Mouse (Mus musculus): ENCODE results near the gene Akap6. TPM values are rescaled to one million over a fixed set of nuclear protein-coding genes. Genes with fewer than 3 reads are reported as not detected.

Gene Akap6
- polyA plus RNA-seq, 1 experiment from 2014 or later, result 23.6 TPM

DNA sequence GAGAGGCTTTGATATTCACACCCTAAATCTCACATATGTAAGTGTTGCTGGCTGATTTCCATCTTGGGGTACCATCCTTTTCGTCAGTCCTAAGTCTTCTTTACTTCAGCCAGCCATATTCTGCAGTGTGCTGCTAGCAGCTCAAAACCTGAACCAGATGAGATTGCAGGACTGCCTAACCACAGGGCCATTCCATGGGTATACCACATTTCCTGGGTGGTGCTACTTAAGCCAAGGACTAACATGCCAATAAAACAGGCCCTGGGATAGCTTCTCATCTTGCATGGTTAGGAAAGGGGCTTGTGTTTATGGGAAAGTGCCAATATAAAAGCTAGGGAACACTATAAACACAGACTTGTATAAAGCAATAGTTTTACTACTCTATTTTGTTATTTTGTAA, 7.6 kb upstream of the Akap6 start:
- WGBS, result 94% methylated on average over 1 of the region's 1 CpGs
- Histone ChIP-seq H3K36me3 (ENCODE audit: control insufficient read depth, insufficient read depth, low read length) (no peaks in the 10 kb centered on the region), H3K9ac (ENCODE audit: low read depth, low read length) (no peak overlapping the region), H3K9me3 (replicated peaks; ENCODE audit: control insufficient read depth, low read length, poor library complexity, severe bottlenecking) (no peaks in the 10 kb centered on the region), H3K27me3 (ENCODE audit: control insufficient read depth, insufficient read depth, low read depth, low read length) (no peaks in the 10 kb centered on the region), H3K27ac (ENCODE audit: low read length) (no peak overlapping the region), H3K4me2 (ENCODE audit: low read length) (no peak overlapping the region), H3K4me1 (ENCODE audit: control insufficient read depth, insufficient read depth, low read length) (no peaks in the 10 kb centered on the region), H3K4me3 (ENCODE audit: low read depth, low read length) (no peak overlapping the region)
- ATAC-seq, result no peak

DNA sequence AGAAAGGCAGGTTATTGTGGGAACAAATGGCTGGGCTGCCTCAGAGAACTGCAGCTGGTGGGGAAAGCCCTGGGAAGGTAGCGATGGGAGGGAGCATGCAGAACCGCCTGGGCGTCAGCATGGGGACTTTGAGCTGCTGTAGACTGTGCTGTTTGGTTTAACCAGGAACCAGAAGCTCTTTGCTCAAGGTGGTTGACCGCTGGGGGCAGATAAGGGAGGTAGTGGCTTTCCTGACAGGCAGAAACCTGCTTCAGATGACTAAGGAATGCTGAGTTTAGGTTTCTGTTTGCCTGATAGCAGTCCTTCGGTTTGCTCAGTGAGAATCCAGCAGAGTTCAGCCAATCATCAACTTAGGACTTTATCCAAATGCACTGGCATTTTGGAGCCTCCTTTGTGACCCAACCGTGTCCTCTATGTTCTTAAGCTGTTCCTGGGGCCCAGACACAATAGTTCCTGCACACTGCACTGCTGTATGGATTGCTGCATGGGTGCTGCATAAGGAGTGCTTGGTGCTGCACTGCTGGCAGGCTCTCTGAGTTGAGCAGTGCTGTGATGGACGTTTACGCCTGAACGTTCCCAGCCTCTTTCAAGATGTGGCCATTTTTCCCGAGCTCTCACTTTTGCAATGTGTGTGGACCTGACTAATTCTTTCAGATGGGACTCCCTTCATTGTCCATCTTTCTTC, 6.8 kb upstream of the Akap6 start:
- Histone ChIP-seq H3K36me3 (ENCODE audit: control insufficient read depth, insufficient read depth, low read length) (no peaks in the 10 kb centered on the region), H3K4me3 (ENCODE audit: low read depth, low read length) (no peak overlapping the region), H3K4me2 (ENCODE audit: low read length) (no peak overlapping the region), H3K4me1 (ENCODE audit: control insufficient read depth, insufficient read depth, low read length) (peaks cover 2% of the 10 kb centered on the region), H3K27ac (ENCODE audit: low read length) (no peak overlapping the region), H3K27me3 (ENCODE audit: control insufficient read depth, insufficient read depth, low read depth, low read length) (no peaks in the 10 kb centered on the region), H3K9ac (ENCODE audit: low read depth, low read length) (no peak overlapping the region), H3K9me3 (replicated peaks; ENCODE audit: control insufficient read depth, low read length, poor library complexity, severe bottlenecking) (no peaks in the 10 kb centered on the region)
- ATAC-seq, result no peak
- 58% methylated on average over 10 of the region's 10 CpGs for WGBS

DNA sequence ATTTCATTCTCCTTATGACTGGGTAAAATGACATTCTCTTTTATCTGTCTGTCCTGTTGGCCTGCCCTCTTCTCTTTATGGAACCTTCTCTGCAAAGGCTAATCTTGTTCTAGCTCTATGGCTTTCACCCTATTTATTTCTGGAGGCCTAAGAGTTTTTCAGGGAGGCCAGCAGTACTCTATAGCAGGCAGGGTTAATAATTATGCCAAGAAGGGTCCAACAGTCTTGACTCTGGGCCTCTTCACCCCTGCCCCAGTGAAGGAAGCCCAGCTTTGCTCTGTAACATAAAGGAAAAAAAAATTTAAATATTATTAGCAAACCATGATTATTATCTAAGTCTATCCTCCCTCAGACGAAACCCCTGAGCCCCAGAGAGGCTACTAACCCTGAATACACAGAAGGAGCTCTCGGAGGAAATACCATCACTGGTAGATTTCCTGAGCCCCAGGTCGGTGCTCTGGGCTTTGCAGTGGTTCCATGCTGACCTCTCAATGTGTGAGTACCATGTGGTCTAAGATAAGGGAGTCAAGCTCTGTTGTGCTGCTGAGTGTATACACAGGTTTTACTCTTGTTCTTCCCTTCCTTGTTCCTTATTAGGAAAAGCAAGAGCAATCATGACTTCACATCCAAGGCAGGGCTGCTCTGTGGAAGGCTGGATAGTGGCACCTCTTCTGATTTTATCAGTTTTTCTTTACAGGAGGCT, 1.6 kb upstream of the Akap6 start:
- Histone ChIP-seq H3K36me3 (ENCODE audit: control insufficient read depth, insufficient read depth, low read length) (no peaks in the 10 kb centered on the region), H3K9ac (ENCODE audit: low read depth, low read length) (peak overlapping the region; percentile 56; the same call in 1 of the 2 replicates), H3K27me3 (ENCODE audit: control insufficient read depth, insufficient read depth, low read depth, low read length) (no peaks in the 10 kb centered on the region), H3K4me3 (ENCODE audit: low read depth, low read length) (no peak overlapping the region), H3K27ac (ENCODE audit: low read length) (peak overlapping the region; percentile 93), H3K4me2 (ENCODE audit: low read length) (peak overlapping the region; percentile 81; the same call in 1 of the 2 replicates), H3K9me3 (replicated peaks; ENCODE audit: control insufficient read depth, low read length, poor library complexity, severe bottlenecking) (no peaks in the 10 kb centered on the region), H3K4me1 (ENCODE audit: control insufficient read depth, insufficient read depth, low read length) (peaks cover 25% of the 10 kb centered on the region)
- WGBS, result 59% methylated on average over 3 of the region's 3 CpGs
- no peak for ATAC-seq

DNA sequence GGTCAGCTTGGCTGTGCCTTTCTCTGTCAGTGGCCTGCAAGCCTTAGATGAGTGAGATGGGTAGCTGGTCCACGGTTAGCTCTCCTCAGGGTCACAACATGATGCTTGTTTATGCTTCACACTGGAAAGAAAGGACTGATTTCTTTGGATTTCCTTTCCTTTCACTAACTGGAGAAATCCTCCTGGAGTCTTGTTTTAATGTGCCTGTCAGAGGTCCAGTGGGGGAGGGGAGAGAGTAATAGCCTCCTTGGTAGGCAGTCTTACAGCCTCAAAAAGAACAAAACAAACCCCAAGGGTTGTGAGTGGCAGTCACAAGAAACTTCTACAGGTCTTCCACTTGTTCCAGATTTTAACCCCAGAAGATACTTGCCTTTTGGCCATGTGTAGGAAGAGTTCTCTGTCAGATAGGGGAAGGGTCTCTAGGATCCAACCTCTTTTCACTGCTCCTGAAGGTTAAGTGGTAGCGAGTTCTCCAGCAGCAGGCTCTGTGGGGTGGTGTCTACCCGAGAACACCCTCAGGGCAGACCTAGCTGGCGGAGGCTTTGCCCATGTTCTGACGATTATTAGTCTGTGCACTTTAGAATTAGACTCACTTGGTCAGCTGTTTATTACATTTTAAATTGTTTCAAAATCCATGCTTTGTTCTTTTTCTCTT, 780 bp upstream of the Akap6 start:
- WGBS, result 4% methylated on average over 5 of the region's 5 CpGs
- H3K9me3 ChIP-seq (replicated peaks; ENCODE audit: control insufficient read depth, low read length, poor library complexity, severe bottlenecking), result no peaks in the 10 kb centered on the region
- H3K4me1 ChIP-seq (ENCODE audit: control insufficient read depth, insufficient read depth, low read length), result peaks cover 30% of the 10 kb centered on the region
- peak overlapping the region; percentile 93 for H3K27ac ChIP-seq (ENCODE audit: low read length)
- ATAC-seq, result peak; percentile 56; the same call in 1 of the 2 replicates
- no peaks in the 10 kb centered on the region for H3K27me3 ChIP-seq (ENCODE audit: control insufficient read depth, insufficient read depth, low read depth, low read length)
- H3K36me3 ChIP-seq (ENCODE audit: control insufficient read depth, insufficient read depth, low read length), result no peaks in the 10 kb centered on the region
- peak overlapping the region; percentile 81 for H3K4me2 ChIP-seq (ENCODE audit: low read length)
- peak overlapping the region; percentile 56; the same call in 1 of the 2 replicates for H3K9ac ChIP-seq (ENCODE audit: low read depth, low read length)
- peak overlapping the region; percentile 75 for H3K4me3 ChIP-seq (ENCODE audit: low read depth, low read length)

DNA sequence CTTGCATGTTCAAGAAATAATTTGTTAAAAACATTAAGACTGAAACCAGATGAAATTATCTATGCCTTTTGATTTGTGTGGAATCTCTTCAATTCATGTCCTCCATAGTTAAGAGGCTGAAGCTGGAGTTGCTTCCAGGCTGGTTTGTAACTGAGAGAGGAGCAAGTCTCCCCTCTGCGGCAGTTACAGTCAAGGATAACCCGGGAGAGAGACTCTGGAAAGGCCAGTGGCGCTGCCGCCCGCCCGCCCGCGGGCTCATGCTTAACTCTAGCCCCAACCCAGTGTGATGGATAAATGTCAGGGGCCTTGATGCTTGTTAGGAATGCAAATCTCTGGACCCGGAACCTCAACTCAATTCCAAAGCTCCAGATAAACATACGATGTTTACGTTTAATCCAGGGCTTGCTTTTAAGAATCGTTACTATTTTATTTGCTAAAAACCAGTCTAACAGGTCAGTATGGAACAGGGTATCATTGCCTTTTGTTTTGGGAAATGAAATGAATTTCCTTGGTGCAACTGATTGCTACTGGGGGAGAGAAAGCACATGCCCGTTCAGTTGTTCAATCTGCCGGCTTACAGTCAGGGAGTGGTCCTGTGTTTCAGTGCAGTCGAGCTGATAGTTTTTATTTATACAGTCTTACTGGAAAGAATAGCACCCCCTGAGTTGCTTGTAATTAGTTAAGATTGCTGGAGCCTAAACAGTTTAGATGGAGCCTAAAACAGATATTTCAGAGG, 946 bp downstream of the Akap6 start:
- Histone ChIP-seq H3K4me1 (ENCODE audit: control insufficient read depth, insufficient read depth, low read length) (peaks cover 45% of the 10 kb centered on the region), H3K9ac (ENCODE audit: low read depth, low read length) (peak overlapping the region; percentile 80), H3K4me3 (ENCODE audit: low read depth, low read length) (peak overlapping the region; percentile 75), H3K9me3 (replicated peaks; ENCODE audit: control insufficient read depth, low read length, poor library complexity, severe bottlenecking) (no peaks in the 10 kb centered on the region), H3K36me3 (ENCODE audit: control insufficient read depth, insufficient read depth, low read length) (no peaks in the 10 kb centered on the region), H3K4me2 (ENCODE audit: low read length) (peak overlapping the region; percentile 81), H3K27me3 (ENCODE audit: control insufficient read depth, insufficient read depth, low read depth, low read length) (no peaks in the 10 kb centered on the region), H3K27ac (ENCODE audit: low read length) (peak overlapping the region; percentile 93)
- 3% methylated on average over 15 of the region's 15 CpGs for WGBS
- ATAC-seq, result peak; percentile 43; the same call in 1 of the 2 replicates

DNA sequence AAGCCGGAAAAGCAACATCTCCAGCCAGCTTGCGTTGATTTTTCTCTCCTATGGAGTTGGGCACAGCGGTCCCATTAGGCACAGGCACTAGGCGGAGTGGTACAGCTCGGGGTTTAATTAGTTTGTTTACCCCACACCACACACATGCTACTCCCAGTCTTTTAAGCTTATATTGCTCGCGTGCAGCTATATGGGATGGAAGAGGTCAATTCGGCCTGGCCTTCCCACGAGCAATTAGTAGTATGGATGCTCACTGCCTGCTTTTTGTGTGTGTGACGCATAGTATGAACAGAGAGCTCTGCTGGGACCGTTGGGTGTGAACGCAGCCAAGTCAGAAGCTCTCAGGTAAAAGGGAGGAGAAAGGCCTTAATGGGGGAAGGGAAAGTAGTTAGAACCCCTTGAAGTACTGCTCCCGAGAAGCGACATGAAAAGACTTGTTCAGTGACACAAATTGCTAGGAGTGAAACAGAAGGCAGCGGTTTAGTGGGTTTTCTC, 1.6 kb downstream of the Akap6 start:
- Histone ChIP-seq H3K27me3 (ENCODE audit: control insufficient read depth, insufficient read depth, low read depth, low read length) (no peaks in the 10 kb centered on the region), H3K4me3 (ENCODE audit: low read depth, low read length) (peak overlapping the region; percentile 75), H3K9ac (ENCODE audit: low read depth, low read length) (peak overlapping the region; percentile 80), H3K27ac (ENCODE audit: low read length) (peak overlapping the region; percentile 93), H3K9me3 (replicated peaks; ENCODE audit: control insufficient read depth, low read length, poor library complexity, severe bottlenecking) (no peaks in the 10 kb centered on the region), H3K36me3 (ENCODE audit: control insufficient read depth, insufficient read depth, low read length) (no peaks in the 10 kb centered on the region), H3K4me2 (ENCODE audit: low read length) (peak overlapping the region; percentile 81), H3K4me1 (ENCODE audit: control insufficient read depth, insufficient read depth, low read length) (peaks cover 45% of the 10 kb centered on the region)
- 6% methylated on average over 15 of the region's 15 CpGs for WGBS
- ATAC-seq, result peak; percentile 44

DNA sequence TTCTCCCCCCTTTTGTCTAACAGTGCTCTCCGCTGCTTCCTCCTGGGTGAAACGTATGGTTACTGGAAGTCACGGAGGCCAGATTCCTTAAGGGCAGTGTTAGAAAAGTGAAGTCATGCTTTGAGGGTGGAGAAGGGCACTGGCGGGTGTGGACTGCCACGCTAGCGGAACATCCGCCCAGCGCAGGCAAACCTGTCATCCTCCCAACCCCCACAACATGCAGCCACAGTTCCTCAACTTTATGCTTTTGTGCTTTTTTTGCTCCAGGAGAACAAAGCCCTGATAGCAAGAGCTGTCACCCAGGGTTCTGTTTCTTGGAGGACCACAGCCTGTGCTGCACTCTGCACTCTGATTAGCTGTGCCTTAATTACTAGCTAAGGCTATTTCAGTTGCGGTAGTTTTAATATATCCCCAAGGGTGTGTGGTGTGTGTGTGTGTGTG, 2.0 kb downstream of the Akap6 start:
- Histone ChIP-seq H3K9ac (ENCODE audit: low read depth, low read length) (peak overlapping the region; percentile 80), H3K9me3 (replicated peaks; ENCODE audit: control insufficient read depth, low read length, poor library complexity, severe bottlenecking) (no peaks in the 10 kb centered on the region), H3K4me3 (ENCODE audit: low read depth, low read length) (peak overlapping the region; percentile 75), H3K27ac (ENCODE audit: low read length) (peak overlapping the region; percentile 93), H3K4me1 (ENCODE audit: control insufficient read depth, insufficient read depth, low read length) (peaks cover 45% of the 10 kb centered on the region), H3K27me3 (ENCODE audit: control insufficient read depth, insufficient read depth, low read depth, low read length) (no peaks in the 10 kb centered on the region), H3K4me2 (ENCODE audit: low read length) (peak overlapping the region; percentile 81), H3K36me3 (ENCODE audit: control insufficient read depth, insufficient read depth, low read length) (no peaks in the 10 kb centered on the region)
- WGBS, result under 1% methylated on average over 9 of the region's 9 CpGs
- ATAC-seq, result peak; percentile 27

DNA sequence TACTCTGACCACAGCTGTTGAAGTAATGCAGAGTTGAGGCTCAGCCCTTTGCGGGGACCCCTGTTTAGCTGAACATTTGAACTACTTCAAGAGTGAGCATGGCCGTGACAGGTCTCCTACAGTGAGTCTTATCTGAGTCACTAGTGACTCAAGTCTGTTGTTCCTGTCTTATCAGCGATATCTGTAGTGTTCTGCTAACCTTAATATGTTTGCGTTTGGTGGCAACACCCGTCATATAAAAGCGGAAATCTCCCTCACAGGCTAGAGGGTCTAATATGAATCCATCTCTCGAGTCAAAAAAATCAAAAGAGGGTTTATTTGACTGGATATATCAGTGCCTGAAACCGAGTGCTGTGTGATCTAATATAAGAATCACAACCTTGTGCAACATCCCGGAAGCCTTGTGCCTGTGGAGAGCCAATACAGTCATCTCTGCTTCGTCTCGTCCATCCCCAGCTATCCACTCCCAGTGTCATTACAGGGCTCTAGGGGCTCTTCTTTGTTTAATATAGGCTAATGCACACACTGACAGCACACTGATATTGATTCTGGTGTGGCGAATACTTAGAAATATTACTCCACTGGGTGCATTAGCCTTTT, 3.3 kb downstream of the Akap6 start:
- H3K27ac ChIP-seq (ENCODE audit: low read length), result no peak overlapping the region
- ATAC-seq, result no peak
- H3K4me3 ChIP-seq (ENCODE audit: low read depth, low read length), result peak overlapping the region; percentile 75; the same call in 1 of the 2 replicates
- WGBS, result 73% methylated on average over 12 of the region's 12 CpGs
- H3K27me3 ChIP-seq (ENCODE audit: control insufficient read depth, insufficient read depth, low read depth, low read length), result no peaks in the 10 kb centered on the region
- H3K36me3 ChIP-seq (ENCODE audit: control insufficient read depth, insufficient read depth, low read length), result no peaks in the 10 kb centered on the region
- peaks cover 44% of the 10 kb centered on the region for H3K4me1 ChIP-seq (ENCODE audit: control insufficient read depth, insufficient read depth, low read length)
- no peak overlapping the region for H3K9ac ChIP-seq (ENCODE audit: low read depth, low read length)
- no peaks in the 10 kb centered on the region for H3K9me3 ChIP-seq (replicated peaks; ENCODE audit: control insufficient read depth, low read length, poor library complexity, severe bottlenecking)
- peak overlapping the region; percentile 81 for H3K4me2 ChIP-seq (ENCODE audit: low read length)
